Mouse (Mus musculus): ENCODE data around the gene Dyrk1b.
"Not testable (repeated sequence)": the region's sequence is repeated elsewhere in the genome, so short reads cannot be mapped to it uniquely, and the experiment has no call there.

The Dyrk1b gene

GRCm38 (mm10) chr7:28179228-28179627, at the start of gene Dyrk1b:
Gene Dyrk1b, plus strand, starts transcription at chr7:28179469.
- DNase-seq = peak; percentile 98

DNA sequence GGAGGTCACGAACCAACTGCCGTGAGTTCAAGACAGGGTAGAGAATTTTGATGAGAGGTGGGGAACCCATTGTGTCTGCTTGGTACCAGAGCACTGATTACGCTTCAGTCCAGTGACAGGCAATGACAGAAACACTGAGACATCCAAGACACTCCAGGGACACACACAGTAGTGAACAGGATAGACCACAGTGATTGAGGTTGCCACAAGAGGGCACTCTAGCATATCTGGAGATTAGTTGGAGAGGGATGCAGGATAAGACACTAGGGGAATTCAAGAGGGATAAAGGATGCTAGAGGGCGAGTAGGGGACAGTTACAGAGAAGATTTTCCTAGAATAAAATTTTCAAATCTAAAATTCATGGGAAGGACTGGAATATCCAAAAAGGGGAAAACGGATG, 41.7 kb upstream of the Dyrk1b start:
- DNase-seq = peak; percentile 55

DNA sequence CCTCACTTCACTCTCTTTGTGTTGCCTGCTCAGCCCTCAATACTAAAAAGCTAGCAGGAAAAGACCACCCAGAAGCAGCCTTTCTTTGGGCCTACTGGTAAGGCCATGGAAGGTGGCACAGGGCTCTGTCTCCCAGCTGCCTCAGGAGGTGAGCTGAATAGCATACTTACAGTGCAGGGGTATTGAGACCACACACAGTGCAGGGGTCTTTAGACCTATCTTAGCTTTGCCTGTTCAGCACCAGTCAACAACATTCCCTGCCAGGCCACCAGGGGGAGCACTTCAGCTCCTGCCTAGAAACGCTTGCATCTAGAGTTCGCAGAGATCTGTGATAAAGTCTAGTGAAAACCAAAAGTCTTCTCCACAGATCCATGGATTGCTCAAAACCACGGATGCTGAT, 31.0 kb upstream of the Dyrk1b start:
- DNase-seq = peak; percentile 68

DNA sequence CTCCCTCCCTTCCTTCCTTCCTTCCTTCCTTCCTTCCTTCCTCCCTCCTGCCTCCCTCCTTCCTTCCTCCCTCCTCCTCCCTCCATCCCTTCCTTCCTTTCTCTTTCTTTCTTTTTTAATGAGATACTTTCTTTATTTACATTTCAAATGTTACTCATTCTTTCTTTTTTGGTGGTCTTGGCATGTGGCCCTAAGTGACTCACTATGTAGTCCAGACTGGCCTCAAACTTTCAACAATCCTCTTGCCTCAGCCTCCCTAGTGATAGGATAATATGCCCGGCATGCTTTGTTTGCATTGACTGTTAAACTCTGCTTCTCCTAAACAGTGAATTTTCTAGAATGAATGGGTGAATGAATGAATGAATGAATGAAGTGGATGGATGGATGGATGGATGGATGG, 29.4 kb upstream of the Dyrk1b start:
- no peak for DNase-seq

DNA sequence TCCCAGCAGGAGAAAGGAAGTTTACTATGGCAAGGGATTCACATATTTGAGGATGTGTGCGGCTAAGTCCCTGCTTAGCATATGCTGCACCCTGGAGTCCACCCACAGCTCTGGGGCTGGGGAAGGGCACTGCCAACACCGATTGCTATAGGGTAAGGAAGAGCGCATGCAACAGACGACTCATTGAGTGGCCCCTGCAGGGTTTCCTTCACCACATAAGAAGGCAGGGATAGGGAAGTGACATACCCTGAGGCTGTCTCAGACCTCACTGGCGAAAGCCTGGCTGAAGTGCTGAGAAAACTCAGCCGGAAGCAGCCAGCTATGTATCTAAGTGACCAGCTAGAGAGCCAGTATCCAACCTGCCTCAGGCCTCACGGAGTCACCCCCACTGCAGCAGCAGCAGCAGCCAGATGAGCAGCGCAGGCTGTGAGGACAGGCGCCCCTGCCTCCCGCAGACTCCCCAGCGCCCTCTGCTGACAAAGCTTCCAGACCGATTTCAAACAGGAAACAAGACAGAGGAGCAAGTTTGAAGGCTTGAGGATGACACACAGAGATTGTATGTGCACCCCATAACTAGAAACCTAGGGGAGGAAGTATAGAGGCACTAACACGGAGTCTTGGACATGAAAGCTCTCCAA, 27.6 kb upstream of the Dyrk1b start:
- peak; percentile 66 for DNase-seq

DNA sequence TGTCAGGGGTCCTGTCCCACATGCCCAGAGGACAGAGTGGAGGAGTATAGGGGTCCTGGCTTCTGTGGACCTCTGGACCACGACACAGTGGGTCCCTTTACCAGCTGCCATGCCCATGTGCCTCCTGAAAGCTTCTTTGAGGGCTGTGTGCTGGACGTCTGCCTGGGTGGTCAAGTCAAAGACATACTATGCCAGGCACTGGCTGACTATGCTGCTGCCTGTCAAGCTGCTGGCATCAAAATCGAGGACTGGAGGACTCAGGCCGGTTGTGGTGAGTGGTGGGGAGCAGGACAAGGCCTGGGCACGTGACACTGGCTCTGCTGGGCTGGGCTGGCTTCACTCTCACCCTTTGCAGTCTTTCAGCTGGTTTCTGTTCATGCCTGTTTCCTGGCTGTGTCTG, 25.7 kb upstream of the Dyrk1b start:
- not testable (repeated sequence) for DNase-seq

DNA sequence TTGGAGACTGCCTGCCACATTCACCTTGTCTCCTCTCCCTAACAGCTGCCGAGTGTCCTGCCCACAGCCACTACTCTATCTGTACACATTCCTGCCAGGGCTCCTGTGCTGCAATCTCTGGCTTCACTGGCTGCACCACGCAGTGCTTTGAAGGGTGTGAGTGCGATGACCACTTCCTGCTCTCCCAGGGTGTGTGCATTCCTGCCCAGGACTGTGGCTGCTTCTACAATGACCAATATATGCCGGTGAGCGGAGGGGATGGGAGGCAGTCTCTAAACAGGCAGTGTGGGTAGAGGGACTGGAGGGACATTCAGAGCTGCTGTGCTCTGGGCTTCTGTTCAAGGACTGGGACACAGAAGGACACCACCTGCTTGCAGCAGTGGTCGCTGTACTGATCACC, 20.0 kb upstream of the Dyrk1b start:
- DNase-seq = no peak

GRCm38 (mm10) chr7:28159893-28160292, 19.4 kb upstream of the Dyrk1b start:
- DNase-seq = no peak

DNA sequence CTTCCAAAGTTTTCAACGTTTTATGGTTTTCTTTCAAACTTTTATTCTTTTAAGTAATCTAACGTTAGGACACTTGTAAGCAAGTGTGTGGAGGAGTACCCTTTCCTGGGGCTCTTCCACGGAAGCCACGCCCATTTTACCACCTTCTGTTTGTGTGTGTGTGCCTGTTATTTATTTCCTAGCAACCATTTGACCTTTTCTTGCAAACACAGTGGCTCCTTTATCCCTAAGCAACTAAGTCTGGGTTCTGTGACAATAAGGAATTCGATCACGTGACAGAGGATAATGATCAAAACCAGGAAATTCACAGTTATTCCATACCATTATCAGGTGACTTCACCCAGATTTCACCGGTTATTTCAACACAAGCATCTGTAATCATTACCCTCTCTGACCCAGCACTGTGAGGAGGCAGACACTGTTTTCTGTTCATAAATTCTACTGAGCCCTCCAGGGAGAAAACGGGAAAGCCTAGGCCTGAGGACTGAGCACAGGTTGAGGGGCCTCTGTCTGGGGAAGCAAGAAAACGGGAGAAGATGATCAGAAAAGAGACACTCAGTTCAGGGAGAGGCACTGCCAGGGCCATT, 18.0 kb upstream of the Dyrk1b start:
- DNase-seq = no peak

- DNase-seq = no peak
These were observed 13.9 kb upstream of the Dyrk1b start for GRCm38 (mm10) chr7:28165406-28165805.

DNA sequence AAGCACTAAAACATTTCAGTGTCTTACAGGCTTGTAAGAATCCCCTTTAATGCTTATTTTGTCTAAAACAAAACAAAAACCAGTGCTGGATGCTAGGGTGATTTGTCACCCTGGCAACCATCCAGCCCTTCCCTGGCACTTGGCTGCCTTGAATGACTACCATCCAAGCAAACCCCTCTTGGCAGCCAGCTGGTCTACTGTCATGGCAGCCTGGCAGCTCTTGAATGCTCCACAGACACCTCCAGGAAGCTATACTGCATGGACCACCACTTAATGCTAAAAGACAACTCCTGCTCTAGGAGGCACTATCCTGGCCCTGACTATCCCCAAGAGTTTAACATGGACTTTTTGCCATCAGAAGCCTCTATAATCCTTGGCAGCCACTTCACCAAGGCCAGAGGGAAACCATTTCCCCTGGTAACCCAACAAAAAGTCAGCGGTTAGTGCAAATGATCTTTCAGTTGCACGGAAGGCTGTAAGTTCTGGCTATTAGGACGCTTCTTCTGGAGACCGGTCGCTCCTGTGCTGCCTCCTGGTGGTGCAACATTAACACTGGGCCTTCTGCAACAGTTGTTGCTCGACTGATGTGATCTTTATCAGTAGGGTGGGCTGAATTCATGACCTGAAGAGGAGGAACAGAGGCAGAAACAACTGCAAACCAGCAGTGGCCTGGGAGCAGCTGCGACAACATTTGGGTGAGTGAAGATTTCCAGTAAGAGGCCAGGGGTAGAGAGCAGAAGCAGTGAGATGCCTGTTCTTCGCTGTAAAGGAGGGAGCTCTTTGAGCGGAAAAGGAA, 10.8 kb upstream of the Dyrk1b start:
- DNase-seq = peak; percentile 79

GRCm38 (mm10) chr7:28169489-28170422, 9.5 kb upstream of the Dyrk1b start, which contains the start of gene Fbl:
Gene Fbl, plus strand, starts transcription at chr7:28169710.
- DNase-seq = peak; percentile 87

DNA sequence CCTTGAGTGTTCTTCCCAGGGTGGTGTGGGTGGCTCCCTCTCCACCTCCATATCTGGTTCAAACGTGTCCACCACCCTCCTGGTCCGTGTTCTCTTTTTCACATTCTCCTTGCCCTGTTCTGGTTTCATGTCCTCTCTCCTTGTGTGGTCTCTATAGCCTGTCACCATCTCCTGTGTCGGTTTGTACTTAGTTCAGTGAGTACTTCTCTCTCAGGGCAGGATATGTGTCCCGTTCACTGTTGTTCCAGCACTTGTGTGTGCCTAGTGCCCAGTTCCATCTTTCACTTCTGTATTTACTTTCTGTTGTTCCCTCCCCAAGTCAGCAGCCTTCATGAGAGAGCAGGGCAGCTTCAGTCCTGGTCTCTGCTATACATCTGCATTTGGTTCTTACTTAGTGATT, 3.9 kb upstream of the Dyrk1b start:
- no peak for DNase-seq

DNA sequence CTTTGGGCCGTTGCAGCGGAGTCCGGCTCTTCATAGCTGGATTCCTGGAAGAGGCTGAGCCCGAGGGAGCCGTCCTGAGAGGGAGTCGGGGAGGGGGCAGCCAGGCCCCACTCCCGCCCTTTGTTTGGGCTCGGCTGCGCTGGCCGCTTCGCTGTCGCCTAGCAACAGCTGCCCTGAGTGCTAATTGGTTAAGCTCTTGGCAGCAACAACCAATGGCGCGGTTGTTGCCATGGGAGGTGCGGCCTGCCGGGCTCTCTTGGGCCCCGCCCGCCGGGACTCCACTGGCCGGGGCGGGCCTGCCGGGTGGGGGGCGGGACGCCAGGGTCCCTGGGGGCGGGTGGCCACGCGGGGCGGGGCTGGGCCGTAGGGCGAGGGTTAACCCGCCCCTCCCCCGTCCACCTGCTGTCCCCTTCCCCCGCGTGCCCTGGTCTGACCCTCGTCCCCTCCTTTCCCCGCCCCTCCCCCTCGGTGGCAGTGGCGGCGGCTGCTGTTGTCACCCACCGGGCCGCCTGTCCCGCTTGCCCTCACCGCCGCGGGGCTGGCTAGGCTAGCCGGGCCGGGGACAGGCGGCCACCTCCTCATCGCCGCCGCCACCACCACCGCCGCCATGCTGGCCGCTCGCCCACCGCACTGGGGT, 590 bp downstream of the Dyrk1b start:
- DNase-seq = peak; percentile 86

DNA sequence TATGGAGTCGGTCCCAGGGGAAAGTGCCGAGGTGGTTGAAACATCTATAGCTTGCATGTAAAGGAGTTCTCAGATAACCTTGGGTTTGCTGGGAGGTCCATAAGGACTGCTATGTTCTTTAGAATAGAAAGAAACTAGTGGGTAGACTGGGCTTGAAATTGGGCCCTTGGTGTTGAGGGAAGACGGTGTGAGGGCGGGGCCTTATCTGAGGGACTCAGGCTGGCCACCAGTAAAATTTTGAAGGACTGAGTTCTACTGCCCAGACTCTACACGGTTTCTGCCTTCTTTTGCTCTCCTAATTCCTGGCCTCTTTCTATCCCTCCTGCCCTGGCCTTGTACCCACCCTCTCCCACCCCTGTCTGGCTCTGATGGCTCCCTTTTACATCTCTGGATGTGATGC, 1.6 kb downstream of the Dyrk1b start:
- DNase-seq = no peak

GRCm38 (mm10) chr7:28181376-28181775, 2.1 kb downstream of the Dyrk1b start:
- no peak for DNase-seq

GRCm38 (mm10) chr7:28182320-28182719, 3.1 kb downstream of the Dyrk1b start:
- DNase-seq = no peak

DNA sequence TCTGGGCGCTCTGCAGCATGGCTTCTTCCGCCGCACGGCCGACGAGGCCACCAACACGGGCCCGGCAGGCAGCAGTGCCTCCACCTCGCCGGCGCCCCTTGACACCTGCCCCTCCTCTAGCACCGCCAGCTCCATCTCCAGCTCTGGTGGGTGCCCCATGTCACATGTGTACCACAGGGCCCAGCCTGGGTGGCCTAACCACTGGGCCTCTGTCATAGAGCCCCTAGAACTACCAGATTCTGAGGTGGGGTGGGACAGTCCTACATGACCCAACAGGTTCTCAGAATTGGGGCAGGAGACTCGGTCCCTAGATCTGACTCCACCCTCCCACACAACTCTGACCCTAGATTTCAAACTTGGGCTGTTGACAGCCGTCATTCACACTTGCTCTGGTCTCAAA, 6.6 kb downstream of the Dyrk1b start:
- no peak for DNase-seq

DNA sequence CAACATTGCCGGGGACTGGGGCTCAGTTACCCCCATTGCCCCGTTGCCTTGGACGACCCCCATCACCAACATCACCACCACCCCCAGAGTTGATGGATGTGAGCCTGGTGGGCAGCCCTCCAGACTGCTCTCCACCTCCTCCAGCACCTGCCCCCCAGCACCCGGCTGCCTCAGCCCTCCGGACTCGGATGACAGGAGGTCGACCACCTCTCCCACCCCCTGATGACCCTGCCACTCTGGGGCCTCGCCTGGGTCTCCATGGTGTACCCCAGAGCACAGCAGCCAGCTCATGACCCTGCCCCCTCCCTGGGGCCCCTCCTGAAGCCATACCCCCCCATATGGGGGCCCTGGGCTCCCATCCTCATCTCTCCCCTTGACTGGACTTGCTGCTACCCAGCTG, 7.4 kb downstream of the Dyrk1b start:
- no peak for DNase-seq

- DNase-seq = no peak
These were observed 12.2 kb downstream of the Dyrk1b start for GRCm38 (mm10) chr7:28191489-28191888.

GRCm38 (mm10) chr7:28191903-28192302, 12.6 kb downstream of the Dyrk1b start:
- DNase-seq = no peak

- no peak for DNase-seq
These were observed 16.3 kb downstream of the Dyrk1b start for GRCm38 (mm10) chr7:28195414-28196098.
